ENCODE assay signal across 9 mouse cellular contexts in genomic region chr16:40466596-40466995, GRCm38 (mm10).
DNase-seq lines count a peak whose midpoint lies in the region; ATAC-seq lines count a peak whose summit lies in the region.
"Had no signal": no experiment of that assay in that cellular context is flagged by ENCODE, and none has a peak within 500 bp of the region (broad histone marks: within the 10 kb centered on the region; RNA-seq: fewer than 3 reads in every experiment).

No protein-coding gene starts in this region.

- WGBS in heart, embryonic 11.5 days (ENCODE audit: insufficient replicate concordance) = 16% methylated on average over 8 of the region's 8 CpGs
- WGBS in limb, embryonic 10.5 days = 20% methylated on average over 8 of the region's 8 CpGs
- WGBS in midbrain, embryonic 13.5 days = 18% methylated on average over 8 of the region's 8 CpGs

- no peaks in the 10 kb centered on the region for H3K36me3 ChIP-seq in heart, embryonic 11.5 days (ENCODE audit: control insufficient read depth, insufficient read depth, low read length)
- no peaks in the 10 kb centered on the region for H3K36me3 ChIP-seq in limb, embryonic 10.5 days
- no peaks in the 10 kb centered on the region for H3K36me3 ChIP-seq in midbrain, embryonic 13.5 days
- H3K36me3 ChIP-seq: heart, embryonic 15.5 days had no signal

- H3K4me3 ChIP-seq in heart, embryonic 11.5 days (ENCODE audit: low read depth, low read length) = no peak overlapping the region
- H3K4me3 ChIP-seq in limb, embryonic 10.5 days = no peak overlapping the region
- no peak overlapping the region for H3K4me3 ChIP-seq in midbrain, embryonic 13.5 days (replicated peaks)
- H3K4me3 ChIP-seq: heart, embryonic 15.5 days had no signal

- no peak overlapping the region for H3K27ac ChIP-seq in heart, embryonic 11.5 days (ENCODE audit: low read depth, low read length)
- no peak overlapping the region for H3K27ac ChIP-seq in limb, embryonic 10.5 days
- no peak overlapping the region for H3K27ac ChIP-seq in midbrain, embryonic 13.5 days
- H3K27ac ChIP-seq: heart, embryonic 15.5 days had no signal

- H3K4me2 ChIP-seq in heart, embryonic 11.5 days = no peak overlapping the region
- no peak overlapping the region for H3K4me2 ChIP-seq in midbrain, embryonic 13.5 days (replicated peaks)
- H3K4me2 ChIP-seq: heart, embryonic 15.5 days had no signal

- no peak overlapping the region for H3K9ac ChIP-seq in heart, embryonic 11.5 days (ENCODE audit: low read depth, low read length)
- no peak overlapping the region for H3K9ac ChIP-seq in midbrain, embryonic 13.5 days (replicated peaks)
- H3K9ac ChIP-seq: heart, embryonic 15.5 days had no signal

- no peaks in the 10 kb centered on the region for H3K27me3 ChIP-seq in heart, embryonic 11.5 days (ENCODE audit: control insufficient read depth, insufficient read depth, low read length)
- H3K27me3 ChIP-seq in limb, embryonic 10.5 days (ENCODE audit: low read depth, poor library complexity, severe bottlenecking) = no peaks in the 10 kb centered on the region
- no peaks in the 10 kb centered on the region for H3K27me3 ChIP-seq in midbrain, embryonic 13.5 days
- H3K27me3 ChIP-seq: heart, embryonic 15.5 days had no signal

- DNase-seq in heart, postnatal 4 days = peak; percentile 21
- DNase-seq in testis, postnatal 10 days (ENCODE audit: low spot score) = peak; percentile 59
- DNase-seq in testis, postnatal 14 days (ENCODE audit: low spot score) = no peak
- peak; percentile 50 to 53 for DNase-seq in cerebellum, postnatal 4 days (ENCODE audit: low spot score in 2 of 2)
- peak; percentile 39 for DNase-seq in limb, embryonic 10.5 days (ENCODE audit: low spot score)
- no peak for DNase-seq in thymus, postnatal 14 days

- ATAC-seq in heart, embryonic 11.5 days (replicated peaks; ENCODE audit: insufficient number of reproducible peaks, low FRiP score, low TSS enrichment) = no peak
- ATAC-seq in midbrain, embryonic 13.5 days = no peak

- H3K9me3 ChIP-seq in heart, embryonic 11.5 days (replicated peaks; ENCODE audit: control insufficient read depth, low read length) = no peaks in the 10 kb centered on the region
- no peaks in the 10 kb centered on the region for H3K9me3 ChIP-seq in limb, embryonic 10.5 days (replicated peaks)
- no peaks in the 10 kb centered on the region for H3K9me3 ChIP-seq in midbrain, embryonic 13.5 days
- H3K9me3 ChIP-seq: heart, embryonic 15.5 days had no signal

- no peaks in the 10 kb centered on the region for H3K4me1 ChIP-seq in heart, embryonic 11.5 days (ENCODE audit: control insufficient read depth, insufficient read depth, low read length)
- H3K4me1 ChIP-seq in limb, embryonic 10.5 days = no peaks in the 10 kb centered on the region
- 0 out of 2 replicates have a peak, but pooled peaks cover 2% of the 10 kb centered on the region for H3K4me1 ChIP-seq in midbrain, embryonic 13.5 days (replicated peaks)
- H3K4me1 ChIP-seq: heart, embryonic 15.5 days had no signal

Comparison
In these comparisons a context has a peak if more than half of its experiments do, and no peak if none do; other contexts are left out.
1. DNase-seq: peak in heart, postnatal 4 days (single experiment), testis, postnatal 10 days (single experiment), cerebellum, postnatal 4 days (2 of 2) and limb, embryonic 10.5 days (single experiment); none in testis, postnatal 14 days (single experiment) and thymus, postnatal 14 days (single experiment).